Mouse (Mus musculus): ENCODE measurements around the gene Hs6st1. TPM values are rescaled to one million over a fixed set of nuclear protein-coding genes. Genes with fewer than 3 reads are reported as not detected.

Gene Hs6st1
- polyA plus RNA-seq, 1 experiment, result 10.2 TPM

DNA sequence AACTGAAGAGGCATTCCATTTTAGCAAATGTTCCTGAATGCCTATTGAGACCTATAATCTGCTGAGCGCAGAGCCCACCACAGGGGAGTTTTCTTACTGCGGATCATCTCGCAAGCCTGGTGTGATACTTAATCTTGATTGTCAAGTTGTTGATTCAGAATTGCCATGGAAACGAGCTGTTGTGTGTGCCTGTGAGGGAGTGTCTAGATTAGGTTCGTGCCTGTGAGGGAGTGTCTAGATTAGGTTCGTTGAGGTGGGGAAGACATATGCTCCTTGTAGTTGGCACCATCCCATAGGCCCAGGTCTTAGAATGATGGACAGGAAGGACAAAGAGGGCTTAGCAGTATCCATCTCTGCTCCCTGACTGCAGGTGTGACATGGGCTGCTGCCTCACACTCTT is 23.0 kb downstream of the Hs6st1 start:
- Histone ChIP-seq H3K36me3 (replicated peaks; ENCODE audit: low read length) (peaks cover 93% of the 10 kb centered on the region), H3K4me1 (peaks cover 26% of the 10 kb centered on the region), H3K27me3 (replicated peaks) (peaks cover 2% of the 10 kb centered on the region), H3K4me3 (replicated peaks) (no peak overlapping the region), H3K9me3 (peaks cover 9% of the 10 kb centered on the region; the same call in 1 of the 2 replicates)
- TF ChIP-seq FLI1 (IDR thresholded peaks at IDR 0.05; ENCODE audit: low read length) (no peak), GATA1 (IDR thresholded peaks at IDR 0.05; ENCODE audit: borderline replicate concordance, low read length) (no peak)

DNA sequence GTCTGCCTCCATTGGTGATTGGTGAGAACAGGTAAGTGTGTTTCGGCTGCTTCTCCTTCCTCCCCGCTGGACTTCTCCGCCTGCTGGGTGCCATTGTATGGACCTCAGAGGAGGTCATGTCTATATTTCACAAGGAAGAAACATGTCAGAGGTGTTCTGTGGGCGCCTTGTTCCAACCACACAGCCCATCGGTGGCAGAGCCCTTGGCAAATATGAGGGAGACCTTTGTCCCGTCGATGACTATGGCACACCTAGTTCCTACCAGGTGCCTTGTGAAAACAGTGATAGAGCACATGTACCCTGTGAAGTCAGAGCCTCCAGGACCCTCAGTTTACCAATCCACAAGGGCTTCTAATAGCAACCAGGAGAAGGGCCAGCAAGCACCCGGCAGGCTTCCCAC is 25.5 kb downstream of the Hs6st1 start:
- TF ChIP-seq GATA1 (IDR thresholded peaks at IDR 0.05; ENCODE audit: borderline replicate concordance, low read length), result no peak
- TF ChIP-seq FLI1 (IDR thresholded peaks at IDR 0.05; ENCODE audit: low read length), result no peak
- Histone ChIP-seq H3K9me3 (peaks cover 13% of the 10 kb centered on the region; the same call in 1 of the 2 replicates), H3K36me3 (replicated peaks; ENCODE audit: low read length) (peaks cover 90% of the 10 kb centered on the region), H3K27me3 (replicated peaks) (peaks cover 2% of the 10 kb centered on the region), H3K4me1 (peaks cover 24% of the 10 kb centered on the region), H3K4me3 (replicated peaks) (no peak overlapping the region)

DNA sequence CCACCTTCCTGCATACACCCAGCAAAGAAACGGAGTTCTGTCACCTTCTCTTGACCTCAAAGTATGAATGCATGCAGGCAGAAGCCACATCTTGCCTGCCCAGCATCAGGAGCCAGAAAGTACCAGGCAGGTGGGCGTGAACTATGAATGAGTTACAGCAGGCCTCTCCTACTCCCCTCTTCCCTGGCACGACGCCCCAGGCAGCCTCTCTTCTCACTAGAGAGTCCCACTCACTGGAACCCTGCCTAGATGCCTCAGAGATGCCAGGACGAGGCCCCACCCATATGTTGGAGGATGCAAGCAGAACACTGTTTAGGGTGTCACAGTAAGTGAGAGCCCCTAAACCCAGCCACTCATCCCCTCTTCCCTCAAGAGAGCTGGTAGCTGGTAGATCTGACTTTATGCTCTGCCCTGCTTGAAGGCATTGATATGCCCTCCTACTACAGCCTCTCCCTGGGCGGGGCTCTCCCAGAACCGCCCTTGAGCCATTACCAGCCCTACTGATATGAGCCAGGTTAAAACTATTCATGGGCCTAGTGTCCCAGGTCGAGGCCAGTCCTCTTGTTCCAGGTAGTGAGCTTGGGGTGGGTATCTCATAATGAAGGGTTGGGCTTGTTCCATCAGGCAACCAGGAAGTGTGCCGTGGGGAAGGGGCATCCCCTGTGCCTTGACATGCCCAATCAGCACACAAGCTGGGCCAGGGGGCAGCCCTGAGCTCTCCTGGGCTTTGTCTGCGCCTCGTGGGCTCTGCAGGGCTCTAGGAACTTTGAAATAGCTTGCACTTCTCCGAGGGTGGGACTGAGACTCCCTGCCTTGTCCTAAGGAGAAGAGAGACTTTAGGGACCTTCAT is 27.4 kb downstream of the Hs6st1 start:
- peaks cover 10% of the 10 kb centered on the region; the same call in 1 of the 2 replicates for H3K4me1 ChIP-seq
- H3K4me3 ChIP-seq (replicated peaks), result no peak overlapping the region
- peaks cover 90% of the 10 kb centered on the region for H3K36me3 ChIP-seq (replicated peaks; ENCODE audit: low read length)

DNA sequence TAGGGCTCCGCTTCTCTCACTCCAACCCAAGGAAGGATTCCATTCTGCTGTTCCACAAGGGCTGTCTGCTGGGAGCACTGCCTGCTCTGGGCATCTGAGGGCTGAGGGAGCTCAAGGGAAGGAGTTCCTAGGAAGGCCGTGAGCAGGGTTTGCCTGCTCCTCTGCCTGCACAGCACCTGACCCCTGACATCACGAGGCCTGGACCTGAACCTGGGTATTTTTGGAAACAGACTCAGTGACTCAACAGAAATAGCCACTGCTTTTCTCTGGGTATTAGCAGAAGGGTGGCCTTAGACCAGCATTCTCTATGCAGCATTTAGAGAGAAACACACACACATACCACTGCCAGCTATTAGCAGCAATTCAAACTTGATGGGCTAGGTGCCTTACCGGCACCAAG is 30.2 kb downstream of the Hs6st1 start:
- peaks cover 4% of the 10 kb centered on the region; the same call in 1 of the 2 replicates for H3K9me3 ChIP-seq
- TF ChIP-seq GATA1 (IDR thresholded peaks at IDR 0.05; ENCODE audit: borderline replicate concordance, low read length) (no peak), FLI1 (IDR thresholded peaks at IDR 0.05; ENCODE audit: low read length) (no peak)
- peaks cover 6% of the 10 kb centered on the region; the same call in 1 of the 2 replicates for H3K4me1 ChIP-seq
- no peak overlapping the region for H3K4me3 ChIP-seq (replicated peaks)
- H3K36me3 ChIP-seq (replicated peaks; ENCODE audit: low read length), result peaks cover 93% of the 10 kb centered on the region
- peaks cover 2% of the 10 kb centered on the region for H3K27me3 ChIP-seq (replicated peaks)

More for the DNA sequence above, 27.4 kb downstream of the Hs6st1 start:
- Histone ChIP-seq H3K9me3 (peaks cover 13% of the 10 kb centered on the region; the same call in 1 of the 2 replicates), H3K27me3 (replicated peaks) (peaks cover 2% of the 10 kb centered on the region)
- TF ChIP-seq FLI1 (IDR thresholded peaks at IDR 0.05; ENCODE audit: low read length), result no peak
- no peak for TF ChIP-seq GATA1 (IDR thresholded peaks at IDR 0.05; ENCODE audit: borderline replicate concordance, low read length)

DNA sequence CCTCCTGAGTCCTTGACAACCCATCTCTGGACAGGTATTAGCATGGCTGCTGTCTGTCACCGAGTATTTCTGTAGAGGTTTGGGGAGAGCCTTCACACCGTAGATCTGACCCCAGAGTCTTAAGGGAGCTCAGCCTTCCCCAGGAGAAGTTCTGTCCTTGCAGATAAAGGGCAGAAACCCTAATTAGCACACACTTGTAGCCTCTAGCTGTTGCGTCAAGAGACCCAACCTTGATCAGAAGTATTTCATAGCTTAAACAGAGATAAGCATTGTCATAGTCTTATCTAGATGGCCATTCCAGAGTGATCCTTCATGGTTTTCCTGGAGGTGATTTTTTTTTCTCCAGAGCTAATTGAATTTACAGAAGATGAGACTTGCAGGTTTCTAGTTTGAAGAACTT is 32.2 kb downstream of the Hs6st1 start:
- Histone ChIP-seq H3K4me1 (peaks cover 6% of the 10 kb centered on the region; the same call in 1 of the 2 replicates), H3K9me3 (peaks cover 4% of the 10 kb centered on the region; the same call in 1 of the 2 replicates), H3K36me3 (replicated peaks; ENCODE audit: low read length) (peaks cover 94% of the 10 kb centered on the region), H3K4me3 (replicated peaks) (no peak overlapping the region), H3K27me3 (replicated peaks) (peaks cover 2% of the 10 kb centered on the region)
- TF ChIP-seq GATA1 (IDR thresholded peaks at IDR 0.05; ENCODE audit: borderline replicate concordance, low read length) (no peak), FLI1 (IDR thresholded peaks at IDR 0.05; ENCODE audit: low read length) (no peak)

DNA sequence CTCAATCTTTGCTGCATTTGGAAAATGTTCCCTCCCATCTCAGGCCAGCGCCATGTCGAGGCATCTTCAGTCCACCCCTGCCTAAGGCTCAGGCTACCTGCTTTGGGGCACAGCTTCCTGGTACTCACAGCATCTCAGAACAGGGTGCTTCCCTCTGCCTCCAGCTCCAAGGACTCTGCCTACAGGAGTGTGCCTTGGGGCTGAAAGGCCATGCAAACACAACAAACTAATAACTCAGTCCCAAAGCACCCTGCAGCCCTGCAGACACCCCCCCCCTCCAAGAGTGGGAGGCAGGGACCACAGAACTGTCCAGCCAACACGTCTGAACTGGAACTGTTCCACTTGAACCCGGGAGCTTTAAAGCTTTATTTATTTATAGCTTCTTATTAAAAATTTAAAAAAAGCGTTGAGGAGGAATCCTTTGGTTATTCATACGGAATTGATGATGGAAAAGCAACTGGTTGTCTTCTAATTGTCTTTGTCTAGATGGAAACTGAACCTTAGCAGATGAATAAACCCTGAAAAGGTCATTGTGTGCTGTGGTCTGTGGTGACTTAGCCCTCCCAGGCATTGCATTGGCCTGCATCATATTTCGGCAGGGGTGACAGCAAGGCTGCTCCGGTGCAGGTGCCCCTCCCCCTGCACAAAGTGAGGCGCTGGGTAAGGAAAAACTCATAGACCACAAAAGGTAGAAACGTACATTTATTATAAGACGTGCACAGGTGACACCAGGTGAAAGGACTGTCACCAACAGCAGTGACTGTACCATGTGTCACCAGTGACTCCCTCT is 37.9 kb downstream of the Hs6st1 start:
- Histone ChIP-seq H3K36me3 (replicated peaks; ENCODE audit: low read length) (peaks cover 56% of the 10 kb centered on the region), H3K9me3 (no peaks in the 10 kb centered on the region; the same call in 1 of the 2 replicates), H3K4me1 (no peaks in the 10 kb centered on the region), H3K4me3 (replicated peaks) (no peak overlapping the region), H3K27me3 (replicated peaks) (peaks cover 10% of the 10 kb centered on the region)
- TF ChIP-seq FLI1 (IDR thresholded peaks at IDR 0.05; ENCODE audit: low read length), result no peak
- no peak for TF ChIP-seq GATA1 (IDR thresholded peaks at IDR 0.05; ENCODE audit: borderline replicate concordance, low read length)

DNA sequence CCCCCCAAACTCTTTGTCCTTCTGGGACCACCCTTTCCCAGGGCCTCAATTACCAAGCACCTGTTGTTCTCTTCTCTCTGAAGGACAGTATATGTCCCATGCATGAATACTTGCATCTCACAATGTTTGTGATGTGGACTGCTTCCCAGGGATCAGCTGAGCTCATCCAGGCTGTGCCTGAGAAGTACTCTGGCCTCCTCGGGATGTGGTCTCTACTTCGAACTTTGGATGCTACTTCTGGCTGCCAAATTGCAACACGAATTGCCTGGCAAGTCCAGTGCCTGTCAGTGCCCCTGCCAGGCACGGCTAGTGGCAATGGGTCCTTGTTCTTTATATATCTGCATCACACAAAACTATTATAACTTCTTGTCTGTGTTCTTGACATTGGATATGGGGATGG is 41.8 kb downstream of the Hs6st1 start:
- Histone ChIP-seq H3K36me3 (replicated peaks; ENCODE audit: low read length) (peaks cover 17% of the 10 kb centered on the region), H3K9me3 (no peaks in the 10 kb centered on the region), H3K4me3 (replicated peaks) (no peak overlapping the region), H3K27me3 (replicated peaks) (peaks cover 31% of the 10 kb centered on the region), H3K4me1 (no peaks in the 10 kb centered on the region)
- TF ChIP-seq FLI1 (IDR thresholded peaks at IDR 0.05; ENCODE audit: low read length) (no peak), GATA1 (IDR thresholded peaks at IDR 0.05; ENCODE audit: borderline replicate concordance, low read length) (no peak)

DNA sequence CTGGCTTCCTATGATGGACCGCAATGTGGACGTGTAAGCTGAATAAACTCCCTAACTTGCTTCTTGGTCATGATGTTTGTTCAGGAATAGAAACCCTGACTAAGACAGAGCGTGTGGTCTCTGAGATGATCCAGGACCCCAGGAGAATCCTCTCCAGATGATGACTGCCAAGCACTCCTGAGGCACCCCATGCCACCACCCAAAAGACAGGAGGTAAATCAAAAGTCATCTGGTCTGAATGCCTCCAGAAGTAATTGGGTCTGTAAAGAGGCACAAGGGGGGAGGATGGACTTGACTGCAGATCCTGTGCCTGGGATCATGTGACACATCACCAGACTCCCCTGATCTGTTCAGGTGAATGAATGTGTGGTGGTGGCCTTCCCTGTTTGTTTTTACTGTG is 44.5 kb downstream of the Hs6st1 start:
- Histone ChIP-seq H3K4me1 (peaks cover 4% of the 10 kb centered on the region), H3K36me3 (replicated peaks; ENCODE audit: low read length) (no peaks in the 10 kb centered on the region), H3K4me3 (replicated peaks) (no peak overlapping the region), H3K27me3 (replicated peaks) (peaks cover 42% of the 10 kb centered on the region), H3K9me3 (no peaks in the 10 kb centered on the region)
- TF ChIP-seq GATA1 (IDR thresholded peaks at IDR 0.05; ENCODE audit: borderline replicate concordance, low read length), result no peak
- no peak for TF ChIP-seq FLI1 (IDR thresholded peaks at IDR 0.05; ENCODE audit: low read length)

DNA sequence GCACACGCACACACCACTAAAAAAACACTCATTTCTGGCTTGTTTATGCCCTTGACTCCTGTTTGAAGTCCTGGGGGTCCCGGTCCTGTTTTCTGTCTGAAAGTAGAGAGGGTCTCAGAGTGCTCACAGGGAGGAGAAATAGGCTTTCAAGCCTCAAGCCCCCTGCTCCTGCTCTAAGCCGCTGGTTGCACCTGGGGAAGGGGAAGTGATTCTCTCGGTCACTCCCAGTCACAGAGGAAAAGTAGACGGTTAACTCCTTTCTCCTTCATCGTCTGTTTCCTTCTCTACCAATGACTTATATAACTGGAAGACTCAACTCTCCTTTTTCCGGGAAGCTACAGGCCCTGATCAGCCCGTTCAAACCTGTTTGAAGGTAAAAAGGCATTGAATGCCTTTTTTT is 45.5 kb downstream of the Hs6st1 start:
- peaks cover 4% of the 10 kb centered on the region for H3K4me1 ChIP-seq
- no peaks in the 10 kb centered on the region for H3K36me3 ChIP-seq (replicated peaks; ENCODE audit: low read length)
- H3K27me3 ChIP-seq (replicated peaks), result peaks cover 46% of the 10 kb centered on the region
- TF ChIP-seq FLI1 (IDR thresholded peaks at IDR 0.05; ENCODE audit: low read length) (no peak), GATA1 (IDR thresholded peaks at IDR 0.05; ENCODE audit: borderline replicate concordance, low read length) (no peak)
- no peak overlapping the region for H3K4me3 ChIP-seq (replicated peaks)
- H3K9me3 ChIP-seq, result no peaks in the 10 kb centered on the region

Data from megakaryocyte, embryonic 14.5 days (primary cell).